Mouse (Mus musculus): ENCODE data around the gene Dpp10.

The Dpp10 gene

GRCm38 (mm10) chr1:123902628-123903027 lies 142.7 kb downstream of the Dpp10 start:
- no peak for DNase-seq

DNA sequence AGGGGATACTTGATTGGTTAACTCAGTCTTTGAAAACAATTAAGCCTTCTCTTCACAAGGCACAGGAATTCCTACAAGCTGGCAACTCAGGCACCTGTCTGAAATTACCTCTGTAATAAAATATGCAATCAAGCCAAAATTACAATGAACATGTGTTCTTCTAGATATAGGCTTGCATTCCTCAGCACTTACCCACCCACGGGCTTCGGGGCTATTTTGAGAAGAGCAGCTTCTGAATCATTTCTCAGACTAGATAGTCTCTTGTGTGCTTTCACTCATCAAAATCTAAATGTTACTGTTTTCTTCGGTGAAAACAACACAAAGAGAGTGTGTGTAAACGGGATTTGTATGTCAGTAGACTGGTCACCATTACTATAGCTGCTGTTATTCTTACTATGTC lies 144.1 kb downstream of the Dpp10 start:
- DNase-seq: no peak

GRCm38 (mm10) chr1:123887243-123887642 lies 158.1 kb downstream of the Dpp10 start:
- no peak for DNase-seq

DNA sequence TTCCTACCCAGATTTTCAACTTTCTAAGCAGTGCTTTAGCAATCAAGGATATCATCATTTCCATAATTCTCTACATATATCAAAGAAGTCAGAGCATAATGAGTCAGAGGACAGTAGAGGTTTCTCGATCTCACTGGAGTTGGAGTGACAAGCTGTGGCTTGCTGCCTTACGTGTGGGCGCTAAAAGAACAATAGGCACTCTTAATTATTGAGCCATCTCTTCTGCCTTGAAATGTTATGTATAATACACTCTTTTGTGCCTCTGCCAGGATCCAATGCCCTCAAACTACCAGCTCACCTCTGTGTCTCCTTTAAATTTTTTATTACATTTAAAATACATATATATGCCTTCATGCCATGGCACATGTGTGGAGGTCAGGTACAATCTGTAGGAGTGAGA lies 198.5 kb downstream of the Dpp10 start:
- no peak for DNase-seq

- DNase-seq: no peak
Observed at GRCm38 (mm10) chr1:123801206-123801605, 244.2 kb downstream of the Dpp10 start.

DNA sequence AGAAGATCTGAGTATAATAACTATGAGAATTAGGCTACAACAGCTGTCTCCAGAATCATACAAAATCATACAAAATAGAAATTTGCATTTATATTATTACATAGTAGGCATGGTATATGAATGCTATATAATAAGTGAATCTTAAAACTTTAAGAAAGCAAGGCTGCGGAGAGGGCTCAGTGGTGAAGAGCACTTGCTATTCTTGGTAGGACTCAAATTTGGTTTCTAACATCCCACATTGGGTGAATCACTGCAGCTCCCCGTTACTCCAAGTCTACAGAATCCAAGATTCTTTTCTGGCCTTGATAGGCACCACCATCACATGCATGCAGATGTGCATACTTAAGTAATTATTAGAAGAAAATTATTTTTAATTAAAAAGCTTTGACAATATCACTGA lies 279.8 kb downstream of the Dpp10 start:
- no peak for DNase-seq

- DNase-seq: no peak
Observed at GRCm38 (mm10) chr1:123762272-123762671, 283.1 kb downstream of the Dpp10 start.

GRCm38 (mm10) chr1:123756055-123756454 lies 289.3 kb downstream of the Dpp10 start:
- no peak for DNase-seq

GRCm38 (mm10) chr1:123707292-123707691 lies 338.1 kb downstream of the Dpp10 start:
- no peak for DNase-seq

GRCm38 (mm10) chr1:123658409-123658808 lies 386.9 kb downstream of the Dpp10 start:
- no peak for DNase-seq

- no peak for DNase-seq
Observed at GRCm38 (mm10) chr1:123656607-123657006, 388.8 kb downstream of the Dpp10 start.

DNA sequence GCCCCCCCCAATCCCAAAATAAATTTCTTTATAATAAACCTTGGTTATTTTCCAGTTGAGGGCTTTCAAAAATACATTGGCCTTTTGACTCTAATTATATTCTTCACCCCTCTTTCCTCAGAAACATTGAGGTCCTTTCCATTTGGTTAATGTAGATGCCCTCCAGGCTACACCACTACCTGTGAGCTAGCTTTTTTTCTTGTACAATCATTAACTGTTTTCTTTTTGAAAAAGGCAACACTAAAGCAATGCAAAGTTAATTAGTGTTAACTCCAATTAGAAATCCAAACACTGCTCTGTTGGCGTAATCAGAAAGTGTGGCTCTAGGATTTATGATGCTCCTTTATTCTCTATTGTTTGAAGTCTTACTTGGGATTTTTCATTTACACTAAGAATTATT lies 407.5 kb downstream of the Dpp10 start:
- DNase-seq: no peak

DNA sequence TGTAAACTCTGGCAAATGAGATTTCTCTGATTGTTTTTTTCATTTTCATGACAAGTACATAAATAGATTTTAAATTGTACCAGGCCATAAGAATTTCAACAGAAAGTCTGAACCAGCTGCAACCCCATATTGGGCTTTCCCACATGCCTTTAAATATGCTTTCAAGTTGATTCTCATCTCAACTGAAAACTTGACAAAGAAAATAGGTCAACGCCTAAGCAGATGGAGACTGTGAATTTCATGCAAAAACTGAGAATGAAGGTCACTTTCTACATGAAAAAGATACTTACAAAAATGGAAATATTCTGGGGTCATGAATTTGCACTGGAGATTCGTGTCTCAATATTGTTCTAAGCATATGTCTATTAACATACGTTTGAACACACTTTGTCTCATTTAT lies 417.1 kb downstream of the Dpp10 start:
- no peak for DNase-seq

DNA sequence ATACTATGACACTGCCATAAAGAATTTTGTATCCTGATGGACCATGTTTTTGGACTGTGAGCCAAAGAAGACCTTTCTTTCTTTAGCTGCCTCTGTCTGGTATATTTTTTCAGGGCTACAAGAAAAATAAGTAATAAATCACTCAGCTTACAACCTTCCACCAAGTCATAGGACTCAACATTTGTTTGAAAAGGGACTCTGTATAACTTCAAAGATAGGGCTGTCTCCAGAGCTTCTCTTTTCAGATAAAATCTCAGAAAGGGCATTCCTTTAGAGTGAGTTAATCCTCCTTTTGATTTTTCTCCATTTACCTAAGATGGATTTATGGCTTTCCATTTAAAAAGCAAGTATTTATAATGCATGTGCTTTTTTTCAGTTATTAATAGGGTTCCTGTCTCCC lies 460.5 kb downstream of the Dpp10 start:
- DNase-seq: no peak

- no peak for DNase-seq
Observed at GRCm38 (mm10) chr1:123580112-123580511, 465.2 kb downstream of the Dpp10 start.

GRCm38 (mm10) chr1:123573713-123574112 lies 471.6 kb downstream of the Dpp10 start:
- no peak for DNase-seq

- DNase-seq: no peak
Observed at GRCm38 (mm10) chr1:123542496-123542895, 502.9 kb downstream of the Dpp10 start.

GRCm38 (mm10) chr1:123467729-123468128 lies 577.6 kb downstream of the Dpp10 start:
- DNase-seq: no peak

GRCm38 (mm10) chr1:123414163-123414562 lies 631.2 kb downstream of the Dpp10 start:
- no peak for DNase-seq

DNA sequence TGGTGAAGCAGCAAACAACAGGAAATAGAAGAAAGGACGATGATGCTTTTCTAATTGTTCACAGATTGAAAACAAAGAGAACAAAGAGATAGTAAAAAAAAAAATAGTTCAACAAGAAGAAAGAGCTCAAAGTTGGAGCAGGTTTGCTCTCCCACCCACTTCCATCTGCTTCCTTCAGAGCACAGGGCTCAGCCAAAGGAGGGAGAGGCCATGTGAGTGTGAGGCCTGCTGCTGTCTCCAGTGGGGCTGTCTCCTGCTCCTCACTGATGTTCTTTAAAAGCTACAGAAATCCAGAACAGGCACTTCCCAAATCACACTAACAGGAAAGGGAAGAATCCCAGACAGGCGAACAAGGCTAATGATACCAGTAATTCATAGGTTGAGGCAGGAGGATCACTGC lies 694.1 kb downstream of the Dpp10 start:
- no peak for DNase-seq

DNA sequence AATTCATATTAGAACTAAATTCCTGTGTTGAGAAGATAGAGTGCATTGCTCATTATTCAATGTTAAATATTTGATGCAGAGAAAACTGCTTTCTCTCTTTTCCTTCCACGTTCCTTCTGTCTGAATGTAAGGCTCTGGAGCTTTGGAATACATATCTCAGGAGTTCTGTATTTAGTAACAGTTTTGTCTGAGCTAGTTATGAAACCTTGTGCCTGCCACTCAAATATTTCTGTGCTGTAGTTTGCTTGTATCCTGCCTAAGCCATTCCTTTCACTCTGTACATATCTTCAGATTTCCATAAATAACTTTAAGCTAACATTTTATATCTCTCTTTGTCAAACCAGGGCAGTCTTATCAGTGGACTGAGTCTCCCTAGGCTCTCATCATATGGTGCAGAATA lies 707.5 kb downstream of the Dpp10 start:
- DNase-seq: no peak

DNA sequence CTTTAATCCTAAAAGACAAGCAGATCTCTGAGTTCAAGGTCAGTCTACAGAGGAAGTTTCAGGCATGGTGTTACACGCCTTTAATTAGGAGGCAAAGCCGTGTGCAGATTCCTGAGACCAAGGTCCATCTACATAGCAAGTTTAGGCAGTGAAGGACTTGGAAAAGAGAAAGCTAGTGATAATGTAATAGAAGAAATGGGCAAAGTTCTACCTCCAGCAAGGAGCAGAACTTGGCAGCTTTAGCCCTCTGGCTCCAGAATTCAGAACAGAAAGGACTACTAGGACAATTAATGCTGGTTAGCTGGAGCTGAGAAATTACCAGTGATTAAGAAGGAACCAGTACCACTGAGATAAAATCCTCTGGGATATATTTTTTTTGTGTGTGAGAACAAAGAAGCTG lies 728.5 kb downstream of the Dpp10 start:
- no peak for DNase-seq
